ENCODE assay signal across 8 mouse cellular contexts in genomic region chr10:119239633-119239968, GRCm38 (mm10). TPM values are rescaled to one million over a fixed set of nuclear protein-coding genes. Genes with fewer than 3 reads are reported as not detected.
DNase-seq lines count a peak whose midpoint lies in the region; ATAC-seq and TF ChIP-seq lines count a peak whose summit lies in the region.

No protein-coding gene starts in this region.

- no peaks in the 10 kb centered on the region for H3K9me3 ChIP-seq in kidney, postnatal 0 days (replicated peaks; ENCODE audit: low read length)
- H3K9me3 ChIP-seq in hindbrain, embryonic 16.5 days (ENCODE audit: control insufficient read depth, low read length), result no peaks in the 10 kb centered on the region
- H3K9me3 ChIP-seq in midbrain, embryonic 15.5 days, result no peaks in the 10 kb centered on the region

- peak overlapping the region; percentile 98 for H3K27ac ChIP-seq in kidney, postnatal 0 days
- H3K27ac ChIP-seq in cortical plate, adult 2 months (ENCODE audit: insufficient read depth, low read length), result peak overlapping the region; percentile 91
- peak overlapping the region; percentile 97 for H3K27ac ChIP-seq in hindbrain, embryonic 16.5 days (ENCODE audit: low read depth, low read length)
- H3K27ac ChIP-seq in midbrain, embryonic 15.5 days, result peak overlapping the region; percentile 96

- H3K4me2 ChIP-seq in kidney, postnatal 0 days (ENCODE audit: low read length), result peak overlapping the region; percentile 76
- peak overlapping the region; percentile 70 for H3K4me2 ChIP-seq in hindbrain, embryonic 16.5 days (ENCODE audit: low read length)
- peak overlapping the region; percentile 59 for H3K4me2 ChIP-seq in midbrain, embryonic 15.5 days

- no peaks in the 10 kb centered on the region for H3K27me3 ChIP-seq in kidney, postnatal 0 days (ENCODE audit: insufficient read depth, low read length)
- H3K27me3 ChIP-seq in hindbrain, embryonic 16.5 days (replicated peaks; ENCODE audit: control insufficient read depth, insufficient read depth, low read length), result no peaks in the 10 kb centered on the region
- no peaks in the 10 kb centered on the region for H3K27me3 ChIP-seq in midbrain, embryonic 15.5 days (replicated peaks)

- ATAC-seq in kidney, postnatal 0 days (replicated peaks; ENCODE audit: low FRiP score, low read depth), result no peak; the same call in 1 of the 2 replicates
- no peak for ATAC-seq in hindbrain, embryonic 16.5 days
- no peak for ATAC-seq in midbrain, embryonic 15.5 days (replicated peaks)

- DNase-seq in kidney, postnatal 0 days (ENCODE audit: low spot score), result no peak
- DNase-seq in kidney, postnatal 10 days, result no peak
- no peak for DNase-seq in urinary bladder, postnatal 36 days (ENCODE audit: low spot score in 2 of 2)
- no peak for DNase-seq in adrenal gland, postnatal 4 days (ENCODE audit: low spot score in 2 of 2)
- no peak for DNase-seq in cerebellum, postnatal 14 days

- 0 out of 2 replicates have a peak, but pooled peaks cover 7% of the 10 kb centered on the region for H3K36me3 ChIP-seq in kidney, postnatal 0 days (ENCODE audit: insufficient read depth, low read length)
- peaks cover 3% of the 10 kb centered on the region; the same call in 1 of the 2 replicates for H3K36me3 ChIP-seq in hindbrain, embryonic 16.5 days (ENCODE audit: control insufficient read depth, insufficient read depth, low read length)
- no peaks in the 10 kb centered on the region; the same call in 1 of the 2 replicates for H3K36me3 ChIP-seq in midbrain, embryonic 15.5 days (replicated peaks)

- TF ChIP-seq POLR2A in cortical plate, adult 2 months (IDR thresholded peaks at IDR 0.05; ENCODE audit: extremely low read depth, insufficient read depth, low read length), result no peak

- peaks cover 4% of the 10 kb centered on the region for H3K4me1 ChIP-seq in kidney, postnatal 0 days (replicated peaks; ENCODE audit: insufficient read depth, low read length)
- H3K4me1 ChIP-seq in cortical plate, adult 2 months (ENCODE audit: control insufficient read depth, insufficient read depth, low read length), result peaks cover 3% of the 10 kb centered on the region
- H3K4me1 ChIP-seq in hindbrain, embryonic 16.5 days (ENCODE audit: control insufficient read depth, insufficient read depth, low read depth, low read length), result peaks cover 15% of the 10 kb centered on the region
- H3K4me1 ChIP-seq in midbrain, embryonic 15.5 days, result peaks cover 20% of the 10 kb centered on the region

- WGBS in kidney, postnatal 0 days, result 0% methylated on average over 32 of the region's 37 CpGs
- 0% methylated on average over 22 of the region's 37 CpGs for WGBS in hindbrain, embryonic 16.5 days
- WGBS in midbrain, embryonic 15.5 days, result 1% methylated on average over 24 of the region's 37 CpGs

- 0 out of 2 replicates have a peak, but pooled peaks have one; percentile 8 for TF ChIP-seq CTCF in kidney, postnatal 0 days (IDR thresholded peaks at IDR 0.05; ENCODE audit: low read depth)
- TF ChIP-seq CTCF in cortical plate, adult 2 months (IDR thresholded peaks at IDR 0.05; ENCODE audit: extremely low read depth, insufficient read depth, low read length), result no peak

- H3K9ac ChIP-seq in kidney, postnatal 0 days (ENCODE audit: low read depth, low read length), result peak overlapping the region; percentile 92
- peak overlapping the region; percentile 98 for H3K9ac ChIP-seq in hindbrain, embryonic 16.5 days (ENCODE audit: low read depth, low read length)
- H3K9ac ChIP-seq in midbrain, embryonic 15.5 days, result peak overlapping the region; percentile 90

- H3K4me3 ChIP-seq in kidney, postnatal 0 days (replicated peaks; ENCODE audit: low read depth, low read length), result peak overlapping the region; percentile 98
- peak overlapping the region; percentile 44 for H3K4me3 ChIP-seq in cortical plate, adult 2 months (ENCODE audit: insufficient read depth, low read length)
- peak overlapping the region; percentile 100 for H3K4me3 ChIP-seq in hindbrain, embryonic 16.5 days (ENCODE audit: low read length)
- H3K4me3 ChIP-seq in midbrain, embryonic 15.5 days, result peak overlapping the region; percentile 88

RNA-seq across cellular contexts. Expression of gene Cand1, which starts 0.3 kb away (rescaled TPM):
- 32.6 and 35.6 TPM in 2 replicates for polyA plus RNA-seq in kidney, postnatal 0 days (2015; fragmentation: Nextera tagmentation; extraction: Ambion mirVana)
- 32.2 and 34.2 TPM in 2 replicates for polyA plus RNA-seq in cortical plate, adult 2 months (2012; rRNA removed)
- 36.2 and 45.6 TPM in 2 replicates for polyA plus RNA-seq in hindbrain, embryonic 16.5 days (2015; fragmentation: Nextera tagmentation; extraction: Ambion mirVana)
- polyA plus RNA-seq in midbrain, embryonic 15.5 days (2015; fragmentation: Nextera tagmentation; extraction: Ambion mirVana), result 44.0 and 47.2 TPM in 2 replicates
- total RNA-seq in adrenal gland, postnatal 4 days (2021), result 100 to 1,000 TPM; 115 TPM

Comparison
In these comparisons a context has a peak if more than half of its experiments do, and no peak if none do; other contexts are left out.
1. H3K4me3 ChIP-seq: peak in every context shown above with its lines; median percentile 100 in hindbrain, embryonic 16.5 days; 98 in kidney, postnatal 0 days; 88 in midbrain, embryonic 15.5 days; 44 in cortical plate, adult 2 months.